Mouse (Mus musculus): ENCODE measurements around the gene Skap1.

Gene Skap1

GRCm38 (mm10) chr11:96465426-96466056 is 1.1 kb downstream of the Skap1 start:
- no peak for DNase-seq (ENCODE audit: low spot score)

DNA sequence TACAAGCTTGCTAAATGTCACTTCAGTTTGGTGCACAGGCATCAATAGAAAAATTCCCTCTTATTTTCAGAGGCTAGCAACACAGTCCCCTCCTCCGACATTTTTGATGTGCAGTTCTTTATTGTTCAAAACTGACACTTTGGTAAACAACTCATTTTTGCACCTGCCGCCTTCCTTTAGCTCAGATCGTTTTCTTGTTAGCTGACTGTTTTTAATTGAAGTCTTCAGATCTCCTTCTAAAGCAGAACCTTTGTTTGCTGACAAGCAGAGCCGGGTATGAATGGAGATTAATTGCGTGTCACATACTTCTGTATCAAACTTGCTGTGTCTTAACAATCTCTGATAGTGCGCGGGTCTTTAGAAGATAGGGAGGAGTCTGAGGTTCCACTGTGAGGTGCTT is 2.0 kb downstream of the Skap1 start:
- DNase-seq (ENCODE audit: low spot score), result no peak

DNA sequence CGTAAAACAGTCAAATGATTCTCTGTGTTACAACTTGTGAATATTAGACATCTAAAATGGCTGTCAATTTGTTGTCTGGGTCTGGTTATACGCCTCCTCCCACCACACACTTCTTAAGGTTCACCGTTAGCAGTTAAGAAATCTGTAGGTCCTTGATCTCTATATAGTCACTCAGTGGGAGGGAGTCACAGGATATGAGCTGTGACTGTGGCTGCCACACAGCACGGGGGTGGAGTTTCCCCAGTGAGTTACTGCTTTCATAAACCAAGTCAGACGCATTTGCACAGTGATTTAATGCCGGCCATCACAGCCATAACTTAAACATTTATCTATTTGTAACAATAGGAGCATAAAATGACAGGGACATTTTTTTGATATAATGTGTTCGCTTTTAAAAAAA is 2.6 kb downstream of the Skap1 start:
- no peak for DNase-seq (ENCODE audit: low spot score)

DNA sequence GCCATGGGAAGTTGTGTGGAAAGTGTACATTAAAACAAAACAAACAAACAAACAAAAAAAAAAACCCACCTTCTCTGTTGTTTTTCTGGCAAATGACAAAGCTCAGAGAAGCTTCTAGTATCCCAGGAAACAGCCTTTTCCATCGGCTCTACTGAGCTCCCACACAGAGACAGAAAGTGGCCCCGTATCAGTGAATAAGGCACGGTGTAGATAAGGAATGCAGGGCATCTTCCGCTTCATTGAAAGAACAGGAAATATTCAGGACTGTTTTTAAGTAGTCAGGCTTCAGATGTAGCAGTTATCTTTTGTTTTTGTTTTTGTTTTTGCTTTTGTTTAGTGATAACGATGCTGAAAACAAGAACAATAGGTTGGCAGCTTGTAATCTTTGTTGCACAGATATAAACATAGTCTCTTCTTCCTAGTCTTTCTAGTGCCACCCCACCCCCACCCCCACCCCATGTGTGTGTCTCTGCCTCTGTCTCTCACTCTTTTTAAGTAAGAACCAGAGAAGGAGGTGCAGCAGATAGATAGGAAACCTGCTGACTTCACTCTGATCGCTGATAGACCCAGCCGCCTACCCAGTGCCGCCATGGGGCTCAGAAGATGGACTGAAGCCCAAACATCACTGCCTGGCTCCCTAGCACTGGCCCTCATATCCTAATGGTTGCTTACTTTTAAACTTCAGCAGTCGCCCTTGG is 3.8 kb downstream of the Skap1 start:
- DNase-seq (ENCODE audit: low spot score), result no peak

DNA sequence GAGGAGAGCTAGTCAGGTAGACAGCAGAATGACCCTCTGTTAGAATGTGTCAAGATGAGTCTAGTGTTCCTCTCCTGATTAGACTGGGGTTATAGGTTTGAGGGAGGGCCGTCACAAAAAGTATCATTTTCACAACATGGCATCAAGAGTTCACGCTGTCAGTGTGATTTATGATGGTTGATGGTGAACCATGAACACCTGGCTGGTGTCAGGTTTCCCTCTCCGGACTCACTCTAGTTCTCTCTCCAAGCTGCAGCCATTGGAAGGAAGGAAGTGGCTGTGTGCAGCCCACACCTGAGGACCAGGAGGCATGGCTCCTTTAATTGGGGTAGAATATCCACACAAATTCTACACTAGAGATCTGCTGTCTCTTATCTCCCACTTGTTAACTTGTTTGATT is 18.3 kb downstream of the Skap1 start:
- no peak for DNase-seq (ENCODE audit: low spot score)

GRCm38 (mm10) chr11:96483179-96483578 is 18.8 kb downstream of the Skap1 start:
- no peak for DNase-seq (ENCODE audit: low spot score)

DNA sequence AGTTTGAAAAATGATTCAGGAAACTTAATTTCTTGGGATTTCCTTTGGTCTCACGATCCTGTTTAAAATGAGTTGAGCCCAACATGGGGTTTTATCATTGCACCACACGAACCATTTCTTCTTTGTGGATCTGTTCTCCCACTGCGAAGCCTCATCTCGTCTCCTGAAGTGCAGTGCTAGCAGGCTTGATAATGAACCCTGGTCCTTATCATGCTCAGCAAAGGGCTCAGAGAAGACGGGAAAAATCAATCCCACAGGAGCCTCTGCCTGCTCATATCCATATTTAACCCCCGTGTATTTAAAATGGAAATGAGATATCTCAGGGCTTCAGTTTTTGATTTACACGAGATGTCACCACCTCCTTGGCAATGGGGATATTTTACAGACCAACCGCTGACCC is 34.1 kb downstream of the Skap1 start:
- no peak for DNase-seq (ENCODE audit: low spot score)

GRCm38 (mm10) chr11:96501042-96501441 is 36.6 kb downstream of the Skap1 start:
- no peak for DNase-seq (ENCODE audit: low spot score)

DNA sequence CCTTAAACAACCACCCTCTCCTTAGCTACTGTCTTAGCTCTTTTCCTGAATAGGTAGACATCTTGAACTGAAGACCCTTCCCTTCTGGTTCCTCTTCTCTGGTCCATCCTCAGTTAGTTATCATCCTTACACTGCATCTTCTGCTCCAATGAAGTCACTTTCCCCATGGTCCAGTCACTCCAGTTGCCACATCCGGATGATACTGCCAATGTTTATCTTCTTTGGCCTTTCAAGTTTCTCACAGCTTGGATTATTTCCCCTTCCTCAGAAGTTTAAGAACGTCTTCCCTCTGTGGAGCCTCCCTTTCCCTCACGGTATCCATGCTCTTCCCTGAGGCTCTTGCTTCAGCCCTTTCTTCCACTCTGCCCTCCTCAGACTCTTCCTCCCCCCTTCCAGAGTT is 38.6 kb downstream of the Skap1 start:
- DNase-seq (ENCODE audit: low spot score), result no peak

- DNase-seq (ENCODE audit: low spot score), result no peak
Measured at GRCm38 (mm10) chr11:96504509-96505119, 40.2 kb downstream of the Skap1 start.

GRCm38 (mm10) chr11:96505841-96506240 is 41.4 kb downstream of the Skap1 start:
- no peak for DNase-seq (ENCODE audit: low spot score)

- DNase-seq (ENCODE audit: low spot score), result no peak
Measured at GRCm38 (mm10) chr11:96515164-96515563, 50.8 kb downstream of the Skap1 start.

GRCm38 (mm10) chr11:96524541-96524940 is 60.1 kb downstream of the Skap1 start:
- DNase-seq (ENCODE audit: low spot score), result no peak

- no peak for DNase-seq (ENCODE audit: low spot score)
Measured at GRCm38 (mm10) chr11:96526137-96526621, 61.8 kb downstream of the Skap1 start.

DNA sequence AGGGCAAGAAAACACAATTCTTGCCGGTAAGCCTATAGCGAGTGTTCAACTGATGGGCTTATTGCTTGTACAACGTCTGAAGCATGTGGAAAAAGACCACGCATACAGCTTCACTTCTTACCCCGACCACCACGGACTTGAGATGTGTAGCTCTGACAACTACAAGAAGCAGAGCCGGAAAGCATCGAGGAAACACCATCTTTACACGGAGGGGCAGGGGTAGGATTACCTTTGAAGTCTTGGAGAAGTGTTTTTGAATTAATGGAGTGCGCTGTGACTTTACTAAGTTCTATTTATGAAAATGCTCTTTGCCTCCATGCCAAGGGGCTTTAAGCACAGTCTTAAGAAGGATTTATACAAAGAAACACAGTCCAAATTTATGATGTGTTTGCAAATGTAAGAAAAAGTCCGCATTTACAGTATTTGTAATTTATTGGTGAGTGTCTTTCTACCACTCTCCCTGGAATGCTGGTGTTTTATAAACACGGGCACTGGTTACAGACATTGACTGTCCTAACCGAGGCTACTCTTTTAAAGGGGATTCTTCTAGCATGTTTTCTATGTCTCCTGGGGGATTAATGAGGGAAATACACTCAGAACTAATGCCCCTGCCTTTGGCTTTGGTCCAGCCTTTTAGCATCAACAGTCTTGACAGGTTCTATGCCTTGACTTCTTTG is 67.5 kb downstream of the Skap1 start:
- DNase-seq (ENCODE audit: low spot score), result no peak

DNA sequence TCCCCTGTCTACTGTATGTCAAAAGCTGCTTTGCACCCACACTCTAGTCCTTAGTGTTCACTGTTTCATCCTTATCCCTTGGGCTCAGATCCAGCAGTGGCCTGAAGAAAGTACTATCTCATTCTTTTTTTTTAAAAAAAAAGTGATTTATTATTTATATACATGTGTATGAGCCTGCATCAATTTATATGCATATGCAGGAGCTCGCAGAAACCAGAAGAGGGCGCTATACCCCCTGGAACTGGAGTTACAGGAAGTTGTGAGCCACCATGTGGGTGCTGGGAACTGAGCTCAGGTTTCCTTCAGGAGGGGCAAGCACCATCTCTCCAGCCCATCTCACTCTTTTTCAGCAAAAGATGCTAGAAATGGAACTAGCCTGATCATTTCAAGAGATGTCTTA is 70.1 kb downstream of the Skap1 start:
- DNase-seq (ENCODE audit: low spot score), result no peak

- DNase-seq (ENCODE audit: low spot score), result no peak
Measured at GRCm38 (mm10) chr11:96536146-96536545, 71.8 kb downstream of the Skap1 start.

- peak; percentile 46 for DNase-seq (ENCODE audit: low spot score)
Measured at GRCm38 (mm10) chr11:96542003-96542402, 77.6 kb downstream of the Skap1 start.

DNA sequence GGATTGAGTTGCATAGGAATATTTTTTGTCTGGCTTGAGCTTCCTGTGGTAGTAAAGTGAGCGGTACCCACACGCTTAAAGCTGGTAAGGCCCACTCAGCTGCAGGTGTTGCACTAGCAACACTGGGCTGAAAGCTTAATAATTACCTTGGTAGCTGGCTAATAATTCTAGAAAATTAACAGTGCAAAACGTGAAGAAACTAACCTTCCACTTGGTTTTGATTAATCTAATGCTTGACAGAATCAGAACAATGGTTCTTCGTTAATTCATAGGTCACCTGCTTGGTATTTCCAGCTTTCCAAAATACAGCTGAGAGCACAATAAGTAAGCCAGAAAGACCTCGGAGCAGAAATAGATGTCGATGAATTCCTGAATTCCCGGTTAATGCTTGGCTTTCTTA is 78.2 kb downstream of the Skap1 start:
- DNase-seq (ENCODE audit: low spot score), result no peak

GRCm38 (mm10) chr11:96546428-96546827 is 82.0 kb downstream of the Skap1 start:
- DNase-seq (ENCODE audit: low spot score), result no peak

GRCm38 (mm10) chr11:96550960-96551703 is 86.7 kb downstream of the Skap1 start:
- DNase-seq (ENCODE audit: low spot score), result no peak

DNA sequence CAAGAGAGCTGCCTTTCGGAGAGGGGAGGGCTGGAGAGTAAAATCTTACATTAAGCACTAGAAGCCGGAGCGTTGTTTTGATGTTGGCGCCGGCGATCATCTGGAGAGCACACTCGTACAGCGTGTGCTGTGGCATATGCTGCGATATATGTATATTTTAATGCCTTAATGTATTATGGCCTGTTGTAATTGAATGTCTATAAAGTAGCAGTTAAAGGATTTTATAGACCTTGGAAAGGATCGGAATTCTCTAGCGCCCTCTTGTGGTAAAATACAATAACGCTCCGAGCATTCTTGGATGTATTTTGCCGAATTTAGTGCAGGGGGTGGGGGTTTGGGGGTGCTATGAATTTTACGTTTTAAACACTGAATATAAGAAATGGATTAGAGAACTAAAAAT is 88.7 kb downstream of the Skap1 start:
- DNase-seq (ENCODE audit: low spot score), result no peak

All from testis, postnatal 10 days (tissue).